Mouse (Mus musculus) MN1 (cell line): ENCODE measurements around the gene Tenm4.

Experiments used
- DNase-seq: peaks from one replicate; pipeline ENCODE4 v3.0.0-alpha.2; 2016; ENCODE audit warnings: low spot score

Tenm4 gene

DNA sequence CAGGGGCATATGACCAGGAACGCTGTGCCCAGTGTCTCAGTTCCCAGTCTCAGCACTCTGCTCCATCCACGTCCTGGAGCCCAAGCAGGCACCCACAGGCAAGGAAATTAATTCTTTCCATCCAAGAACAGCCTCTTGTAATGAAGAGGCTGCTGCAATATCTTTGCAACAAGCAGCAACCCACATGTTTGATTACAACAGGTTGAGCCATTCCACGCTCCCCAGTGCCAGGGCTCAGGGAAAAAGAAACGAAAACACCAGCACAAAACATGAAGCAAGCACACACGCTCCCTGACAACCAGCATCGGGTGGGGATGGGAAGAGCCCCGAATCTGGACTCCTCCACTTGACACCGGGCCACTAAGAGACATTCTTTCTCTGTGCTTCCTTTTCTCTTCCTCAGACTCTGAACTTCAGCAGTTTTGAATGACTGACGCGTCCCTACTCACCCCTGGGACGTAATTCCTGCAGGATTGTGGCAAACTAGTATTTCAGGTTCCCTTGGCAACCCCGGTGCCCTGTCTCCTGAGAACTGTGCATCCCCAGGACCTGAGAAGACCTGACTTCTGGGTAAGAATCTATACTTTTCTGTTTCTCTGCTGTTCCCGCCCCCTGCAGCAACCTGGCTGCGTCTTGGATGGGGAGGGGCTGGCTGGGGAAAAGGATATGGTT is at the start of gene Tenm4:
Gene Tenm4 (plus strand): TSS at position 323 of the 672 bp plus-strand sequence.
- DNase-seq: peak; percentile 83

DNA sequence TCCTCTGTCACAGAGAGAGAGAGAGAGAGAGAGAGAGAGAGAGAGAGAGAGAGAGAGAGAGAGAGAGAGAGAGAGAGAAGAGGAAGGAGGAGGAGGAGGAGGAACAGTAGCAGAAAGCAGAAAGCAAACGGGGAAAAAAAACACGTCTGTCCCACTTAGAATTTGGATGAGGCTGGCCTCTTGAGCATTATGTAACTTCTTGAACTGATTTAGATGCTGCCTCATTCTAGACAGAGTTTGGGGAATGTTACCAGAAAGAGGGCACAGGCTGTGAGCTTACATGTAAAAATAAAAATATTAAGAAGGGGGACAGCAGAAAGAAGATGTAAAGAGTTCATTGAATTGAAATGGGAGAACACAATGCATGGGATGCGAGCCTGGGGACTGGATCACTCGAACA is 40.3 kb upstream of the Tenm4 start:
- DNase-seq: no peak

GRCm38 (mm10) chr7:96131175-96131574 is 39.9 kb upstream of the Tenm4 start:
- no peak for DNase-seq

- no peak for DNase-seq
Observed at GRCm38 (mm10) chr7:96136497-96136961, 34.5 kb upstream of the Tenm4 start.

- no peak for DNase-seq
Observed at GRCm38 (mm10) chr7:96141876-96142275, 29.2 kb upstream of the Tenm4 start.

GRCm38 (mm10) chr7:96142973-96143596 is 28.0 kb upstream of the Tenm4 start:
- DNase-seq: peak; percentile 12

GRCm38 (mm10) chr7:96147436-96147835 is 23.6 kb upstream of the Tenm4 start:
- no peak for DNase-seq

- no peak for DNase-seq
Observed at GRCm38 (mm10) chr7:96148191-96148590, 22.9 kb upstream of the Tenm4 start.

DNA sequence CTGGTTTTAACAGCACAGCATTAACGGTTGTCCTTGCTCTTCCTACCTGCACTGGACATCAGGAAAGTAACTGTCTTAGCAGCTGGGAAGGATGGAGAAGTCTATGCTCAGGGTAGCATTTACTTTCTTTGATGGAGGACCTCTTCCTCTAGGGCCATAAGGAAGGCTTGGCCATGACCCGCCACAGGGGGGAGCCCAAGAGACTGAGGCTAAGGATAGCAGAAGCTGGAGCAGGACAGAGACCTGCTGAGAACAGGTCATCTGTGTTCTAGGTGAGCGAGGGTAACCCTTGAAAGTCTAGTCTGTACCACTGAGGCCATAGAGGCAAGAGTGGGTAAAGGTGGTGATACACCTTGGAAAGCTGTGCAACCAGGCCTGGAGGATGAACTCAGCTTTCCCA is 19.8 kb upstream of the Tenm4 start:
- peak; percentile 58 for DNase-seq

GRCm38 (mm10) chr7:96151961-96152360 is 19.1 kb upstream of the Tenm4 start:
- DNase-seq: no peak

- no peak for DNase-seq
Observed at GRCm38 (mm10) chr7:96152431-96152830, 18.6 kb upstream of the Tenm4 start.

GRCm38 (mm10) chr7:96152924-96153359 is 18.1 kb upstream of the Tenm4 start:
- DNase-seq: peak; percentile 76

GRCm38 (mm10) chr7:96154025-96154424 is 17.0 kb upstream of the Tenm4 start:
- no peak for DNase-seq

- DNase-seq: no peak
Observed at GRCm38 (mm10) chr7:96156481-96157255, 14.4 kb upstream of the Tenm4 start.

DNA sequence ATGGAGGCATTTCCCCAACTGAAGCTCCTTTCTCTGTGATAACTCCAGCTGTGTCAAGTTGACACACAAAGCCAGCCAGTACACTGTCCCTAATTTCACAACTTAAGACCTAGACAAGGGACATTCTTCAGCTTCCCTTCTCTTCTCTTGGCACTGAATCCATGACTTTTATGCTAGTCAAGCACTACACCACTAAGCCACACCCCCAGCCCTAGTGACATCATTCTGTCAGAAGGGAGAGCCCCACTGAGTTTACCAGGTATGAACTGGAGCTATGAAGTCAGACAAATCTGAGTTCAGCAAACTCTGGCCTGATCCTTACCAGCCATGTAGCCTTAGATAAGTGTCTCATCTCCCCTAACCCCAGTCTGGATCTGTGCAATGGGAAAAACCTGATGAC is 6.9 kb upstream of the Tenm4 start:
- no peak for DNase-seq

- DNase-seq: peak; percentile 26
Observed at GRCm38 (mm10) chr7:96168921-96169320, 2.1 kb upstream of the Tenm4 start.

GRCm38 (mm10) chr7:96171596-96172563 is 834 bp downstream of the Tenm4 start:
- peak; percentile 81 for DNase-seq

- DNase-seq: peak; percentile 69
Observed at GRCm38 (mm10) chr7:96176781-96177180, 5.7 kb downstream of the Tenm4 start.

GRCm38 (mm10) chr7:96181751-96182150 is 10.7 kb downstream of the Tenm4 start:
- DNase-seq: no peak

DNA sequence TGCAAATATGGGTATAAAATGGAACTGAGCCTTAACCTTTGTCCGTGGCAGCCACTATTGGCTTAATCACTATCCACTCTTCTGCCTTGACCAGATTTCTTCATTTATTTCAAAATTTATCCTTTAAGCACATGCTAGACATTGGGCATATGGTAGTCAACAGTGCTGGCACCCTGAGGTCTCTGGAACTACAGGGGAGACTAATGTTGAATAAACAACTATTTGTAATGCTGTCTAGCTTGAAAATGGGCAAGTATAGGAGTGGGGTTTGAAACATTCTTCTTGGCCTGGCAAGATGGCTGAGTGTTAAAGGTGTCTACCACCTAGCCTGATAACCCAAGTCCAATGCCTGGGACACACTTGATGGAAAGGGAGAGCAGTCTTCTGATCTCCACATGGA is 12.1 kb downstream of the Tenm4 start:
- DNase-seq: no peak

DNA sequence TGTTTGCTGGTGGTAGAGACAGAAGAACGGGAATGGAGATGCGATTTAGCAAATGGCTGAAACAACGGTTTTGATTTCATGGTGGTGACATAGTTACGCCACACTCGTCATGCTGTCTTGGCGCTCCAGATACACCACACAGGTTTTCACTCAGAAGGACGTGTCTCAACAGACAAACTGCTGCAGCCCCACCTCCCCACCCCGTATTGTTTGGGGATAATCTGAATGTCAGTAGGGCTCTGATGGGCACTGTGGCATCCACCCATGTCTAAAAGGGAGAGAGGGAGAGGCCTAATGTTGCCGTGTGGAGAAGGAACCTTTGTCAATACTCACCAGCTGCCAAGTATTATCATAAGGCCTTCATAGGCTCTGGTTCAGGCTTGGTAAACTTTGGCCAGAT is 14.4 kb downstream of the Tenm4 start:
- DNase-seq: no peak
